Mouse (Mus musculus): ENCODE measurements around the gene Mlf2. TPM values are rescaled to one million over a fixed set of nuclear protein-coding genes. Genes with fewer than 3 reads are reported as not detected.
"Not testable (repeated sequence)": the region's sequence is repeated elsewhere in the genome, so short reads cannot be mapped to it uniquely, and the experiment has no call there.

The Mlf2 gene
- total RNA-seq (2021): 100 to 1,000 TPM; 231 to 236 TPM

GRCm38 (mm10) chr6:124930754-124931524 lies at the start of gene Mlf2:
Gene Mlf2, plus strand, starts transcription at chr6:124931386.
- peak; percentile 99 to 100 for DNase-seq
- intact Hi-C loops (cut with DNase I): loop anchor here (1.0 to 2.0 kb wide), 4 partner anchors 14 to 78 kb away; partner anchors contain the start of genes P3h3 and Zfp384

GRCm38 (mm10) chr6:124881821-124882220 lies 49.4 kb upstream of the Mlf2 start:
- intact Hi-C loops (cut with DNase I): no loop called here
- no peak for DNase-seq

GRCm38 (mm10) chr6:124883351-124883750 lies 47.8 kb upstream of the Mlf2 start:
- intact Hi-C loops (cut with DNase I): no loop called here

GRCm38 (mm10) chr6:124884714-124885500 lies 46.3 kb upstream of the Mlf2 start:
- intact Hi-C loops (cut with DNase I): no loop called here
- DNase-seq: peak; percentile 62 to 70

More at GRCm38 (mm10) chr6:124883351-124883750, 47.8 kb upstream of the Mlf2 start:
- DNase-seq: no peak

- intact Hi-C loops (cut with DNase I): no loop called here
- DNase-seq: no peak
Observed at GRCm38 (mm10) chr6:124885956-124886381, 45.2 kb upstream of the Mlf2 start.

GRCm38 (mm10) chr6:124887986-124888385 lies 43.2 kb upstream of the Mlf2 start, which contains the start of gene Cd4:
Gene Cd4, minus strand, starts transcription at chr6:124888221.
- intact Hi-C loops (cut with DNase I): no loop called here
- no peak for DNase-seq

- no peak for DNase-seq
- intact Hi-C loops (cut with DNase I): no loop called here
Observed at GRCm38 (mm10) chr6:124888555-124889125, 42.5 kb upstream of the Mlf2 start.

- no peak for DNase-seq
Observed at GRCm38 (mm10) chr6:124890997-124891396, 40.2 kb upstream of the Mlf2 start.

GRCm38 (mm10) chr6:124894113-124894512 lies 37.1 kb upstream of the Mlf2 start:
- DNase-seq; intact Hi-C loops (cut with DNase I): not testable (repeated sequence)

More at GRCm38 (mm10) chr6:124890997-124891396, 40.2 kb upstream of the Mlf2 start:
- intact Hi-C loops (cut with DNase I): no loop called here

- no peak for DNase-seq
- intact Hi-C loops (cut with DNase I): no loop called here
Observed at GRCm38 (mm10) chr6:124898359-124898758, 32.8 kb upstream of the Mlf2 start.

GRCm38 (mm10) chr6:124900056-124900800 lies 31.0 kb upstream of the Mlf2 start:
- intact Hi-C loops (cut with DNase I): loop anchor here (5.0 kb wide), 2 partner anchors 107 to 132 kb away; partner anchors contain the start of gene Zfp384
- DNase-seq: peak in 1 of 2 experiments; percentile 15

- intact Hi-C loops (cut with DNase I): loop anchor here (5.0 kb wide), 2 partner anchors 106 to 131 kb away; partner anchors contain the start of gene Zfp384
- DNase-seq: peak in 1 of 2 experiments; percentile 24
Observed at GRCm38 (mm10) chr6:124900801-124901480, 30.2 kb upstream of the Mlf2 start.

GRCm38 (mm10) chr6:124901851-124902250 lies 29.3 kb upstream of the Mlf2 start:
- no peak for DNase-seq
- intact Hi-C loops (cut with DNase I): loop anchor here (2.0 to 5.0 kb wide), 3 partner anchors 63 to 130 kb away; partner anchors contain the start of genes Cops7a and Zfp384

GRCm38 (mm10) chr6:124903580-124904151 lies 27.5 kb upstream of the Mlf2 start:
- DNase-seq: peak; percentile 97 to 98
- intact Hi-C loops (cut with DNase I): loop anchor here (1.0 to 5.0 kb wide), 7 partner anchors 14 to 181 kb away; partner anchors contain the start of genes Cops7a and Zfp384

GRCm38 (mm10) chr6:124904161-124904981 lies 26.8 kb upstream of the Mlf2 start:
- intact Hi-C loops (cut with DNase I): loop anchor here (1.0 to 5.0 kb wide), 6 partner anchors 13 to 180 kb away; partner anchors contain the start of gene Zfp384
- peak; percentile 87 for DNase-seq

- DNase-seq: no peak
- intact Hi-C loops (cut with DNase I): loop anchor here (1.0 to 5.0 kb wide), 6 partner anchors 12 to 179 kb away; partner anchors contain the start of gene Zfp384
Observed at GRCm38 (mm10) chr6:124904991-124905860, 26.0 kb upstream of the Mlf2 start.

- no peak for DNase-seq
- intact Hi-C loops (cut with DNase I): no loop called here
Observed at GRCm38 (mm10) chr6:124907767-124908166, 23.4 kb upstream of the Mlf2 start.

All from heart, postnatal 10 days (tissue).